Mouse (Mus musculus) cerebellum, adult 11 months (tissue): ENCODE measurements around the gene Lurap1l.

Experiments
- DNase-seq: peaks from one replicate; pipeline ENCODE4 v3.0.0; 2022

Gene Lurap1l

GRCm38 (mm10) chr4:80918526-80919129, 8.2 kb downstream of the Lurap1l start:
- no peak for DNase-seq

DNA sequence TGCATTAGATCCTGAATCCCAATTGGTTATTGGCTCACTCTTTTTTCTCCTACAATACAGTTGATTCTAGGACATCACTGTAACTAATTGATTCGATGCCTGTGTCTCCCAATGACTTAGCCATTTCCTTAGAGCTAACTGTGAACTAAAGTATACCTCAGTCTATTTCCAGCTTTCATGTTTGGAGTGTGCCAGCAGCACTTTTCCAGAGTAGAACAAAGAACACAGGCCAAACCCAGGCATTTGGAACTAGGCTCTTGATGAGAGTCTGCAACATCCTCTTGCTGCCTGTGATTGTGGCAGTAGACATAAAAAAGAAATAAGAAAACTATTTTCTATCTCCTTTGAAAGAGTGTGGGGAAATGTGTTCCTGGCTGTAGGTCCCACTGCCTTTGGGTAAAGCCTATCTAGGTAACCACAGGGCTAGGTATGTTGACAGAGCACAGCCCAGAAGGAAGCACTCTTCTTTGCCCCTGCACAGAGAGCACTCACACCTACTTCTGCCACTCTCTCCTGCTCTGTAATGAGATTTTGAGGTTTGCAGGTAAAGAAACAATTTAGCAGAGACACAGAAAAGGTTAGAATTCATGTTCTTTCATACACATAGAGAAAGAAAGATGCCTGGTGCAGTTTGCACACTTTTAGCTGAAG, 8.9 kb downstream of the Lurap1l start:
- DNase-seq: no peak

DNA sequence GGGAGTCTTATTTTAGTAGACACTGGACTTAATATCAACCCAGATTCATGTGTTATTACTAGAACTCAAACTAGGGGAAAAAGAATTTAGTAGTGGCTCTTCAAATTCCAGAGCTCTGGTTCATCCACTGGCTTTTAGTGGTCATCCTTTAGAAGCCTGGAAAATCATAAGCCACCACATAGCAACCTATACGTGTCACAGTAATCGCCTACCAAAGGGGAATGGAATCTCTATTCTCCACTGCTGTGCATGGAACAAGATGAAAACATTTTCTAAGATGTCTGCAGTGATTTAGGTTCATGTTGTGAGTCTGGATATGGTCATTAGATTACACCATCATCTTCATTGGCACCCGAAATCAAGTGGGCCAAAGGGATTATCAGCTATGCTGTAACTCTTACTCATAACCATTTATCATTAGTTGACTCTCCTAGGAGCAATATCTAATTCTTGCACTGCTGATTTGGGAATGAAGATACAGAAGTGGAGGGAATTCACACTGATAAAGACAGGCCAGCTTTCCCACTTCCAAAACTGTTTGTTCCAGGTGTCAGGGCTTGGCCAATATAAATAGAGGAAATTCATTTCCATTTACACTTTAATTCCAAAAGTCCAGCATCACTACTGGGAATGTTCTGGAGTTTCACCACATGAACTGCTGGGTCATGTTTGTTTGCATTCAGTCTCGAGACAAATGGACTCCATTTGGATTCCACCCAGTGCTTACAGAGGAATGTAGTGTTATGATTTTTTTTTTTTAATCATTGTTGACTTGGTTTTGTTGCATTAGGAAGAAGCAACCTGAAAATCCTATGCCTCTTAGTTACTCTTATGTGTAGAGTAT, 11.4 kb downstream of the Lurap1l start:
- DNase-seq: no peak

GRCm38 (mm10) chr4:80922654-80923053, 12.2 kb downstream of the Lurap1l start:
- DNase-seq: no peak

GRCm38 (mm10) chr4:80924815-80925214, 14.4 kb downstream of the Lurap1l start:
- DNase-seq: no peak

DNA sequence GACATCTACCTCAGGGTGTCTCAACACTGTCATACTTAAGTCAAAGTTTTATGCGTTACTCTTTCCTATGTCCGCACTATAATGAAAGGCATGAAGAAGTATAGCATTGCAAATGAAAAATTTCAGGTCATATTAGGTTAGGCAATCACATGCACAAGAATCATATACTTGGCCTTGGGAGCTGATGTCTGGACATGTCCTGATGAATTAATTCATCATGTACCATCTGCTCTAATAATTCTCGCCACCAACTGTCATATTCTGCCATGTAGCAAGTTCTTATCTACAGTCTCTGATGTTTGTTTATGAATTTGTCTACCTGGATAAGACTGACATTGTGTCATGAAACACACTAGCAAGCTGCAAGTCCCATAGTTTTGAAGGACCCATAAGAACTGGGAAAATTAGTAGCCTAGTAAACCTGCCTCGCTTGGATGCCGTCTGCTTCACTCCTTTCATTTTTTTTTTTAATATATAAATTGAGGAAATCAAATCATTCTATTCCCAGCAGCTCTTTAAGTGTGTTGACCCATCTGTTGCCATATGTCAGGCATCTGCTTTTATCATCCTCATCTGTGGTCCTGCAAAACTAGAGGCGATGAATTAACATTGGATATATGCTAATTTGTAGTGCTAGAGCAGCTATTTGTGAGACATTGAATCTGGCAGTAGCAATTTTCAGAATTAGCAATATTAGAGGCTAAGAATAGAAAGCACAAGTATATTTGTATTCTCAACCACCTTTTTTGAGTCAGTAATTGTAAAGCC, 15.5 kb downstream of the Lurap1l start:
- no peak for DNase-seq

DNA sequence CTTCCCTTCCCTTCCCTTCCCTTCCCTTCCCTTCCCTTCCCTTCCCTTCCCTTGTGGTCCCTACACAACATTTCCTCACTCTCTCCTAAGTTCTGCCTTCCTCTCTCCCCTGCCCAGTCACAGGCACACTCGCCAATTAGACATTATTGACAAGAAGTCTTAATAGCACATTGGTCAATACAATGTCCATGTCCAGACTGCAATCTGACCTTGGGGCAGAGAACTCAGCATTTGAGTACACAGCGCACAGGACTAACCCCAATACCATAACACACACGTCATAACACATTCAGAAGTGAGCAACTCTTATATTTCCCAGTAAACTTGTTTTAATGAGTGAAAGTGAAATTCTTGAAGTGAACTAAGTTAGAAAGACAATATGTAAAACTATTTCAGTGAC, 24.3 kb downstream of the Lurap1l start:
- no peak for DNase-seq

DNA sequence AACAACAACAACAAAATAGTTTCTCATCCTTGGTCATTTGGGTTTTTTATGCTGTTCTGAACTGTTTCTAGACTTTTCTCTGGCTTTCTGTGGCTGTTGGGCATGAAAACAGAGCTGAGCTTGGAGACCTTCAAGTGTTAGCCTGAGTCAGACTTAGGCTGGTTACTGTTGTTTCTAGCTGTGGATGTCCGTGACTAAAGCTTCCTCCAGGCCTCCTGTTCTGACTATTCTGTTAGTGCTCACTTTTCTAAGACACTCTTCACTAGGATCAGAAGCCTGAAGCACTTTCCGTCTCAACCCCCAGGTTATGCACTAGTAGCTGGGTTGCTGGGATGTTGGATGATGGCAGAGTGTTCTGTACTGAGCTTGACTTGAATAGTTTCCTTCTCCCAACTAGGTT, 28.7 kb downstream of the Lurap1l start:
- DNase-seq: no peak

GRCm38 (mm10) chr4:80940946-80941345, 30.5 kb downstream of the Lurap1l start:
- no peak for DNase-seq

DNA sequence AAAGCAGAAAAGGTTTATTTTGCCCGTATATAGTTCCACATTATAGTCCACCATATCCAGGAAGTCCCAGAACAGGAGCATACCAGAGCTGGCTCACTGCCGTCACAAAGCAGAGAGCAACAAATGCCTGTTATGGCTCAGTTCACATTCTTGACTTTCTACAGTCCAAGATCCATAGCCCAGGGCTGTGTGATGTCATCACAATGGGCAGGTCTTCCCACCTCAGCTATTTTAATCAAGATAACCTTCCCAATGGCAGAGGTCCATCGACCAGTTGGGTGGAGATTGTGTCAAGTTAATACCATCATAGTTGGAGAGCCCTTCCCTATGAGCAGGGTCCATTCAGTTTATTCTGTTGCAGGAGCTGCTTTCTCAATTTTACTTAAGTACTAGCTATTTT, 31.5 kb downstream of the Lurap1l start:
- DNase-seq: no peak

DNA sequence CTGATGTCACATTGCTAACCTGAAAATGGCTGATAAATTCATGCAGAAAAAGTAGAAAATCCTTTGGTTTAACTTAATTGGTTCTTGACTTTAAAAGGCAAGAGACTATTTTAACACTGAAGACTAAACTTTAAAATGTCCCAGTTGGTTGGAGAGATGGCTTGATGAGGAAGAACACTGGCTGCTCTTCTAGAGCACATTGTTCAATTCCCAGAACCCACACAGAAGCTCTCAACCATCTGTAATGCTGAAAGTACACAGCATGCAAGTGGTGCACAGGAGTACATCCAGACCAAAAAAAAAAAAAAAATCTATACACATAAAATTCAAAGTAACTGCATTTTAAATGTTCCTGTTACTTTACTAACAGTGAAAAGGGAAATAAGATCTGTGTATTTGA, 34.2 kb downstream of the Lurap1l start:
- DNase-seq: no peak

DNA sequence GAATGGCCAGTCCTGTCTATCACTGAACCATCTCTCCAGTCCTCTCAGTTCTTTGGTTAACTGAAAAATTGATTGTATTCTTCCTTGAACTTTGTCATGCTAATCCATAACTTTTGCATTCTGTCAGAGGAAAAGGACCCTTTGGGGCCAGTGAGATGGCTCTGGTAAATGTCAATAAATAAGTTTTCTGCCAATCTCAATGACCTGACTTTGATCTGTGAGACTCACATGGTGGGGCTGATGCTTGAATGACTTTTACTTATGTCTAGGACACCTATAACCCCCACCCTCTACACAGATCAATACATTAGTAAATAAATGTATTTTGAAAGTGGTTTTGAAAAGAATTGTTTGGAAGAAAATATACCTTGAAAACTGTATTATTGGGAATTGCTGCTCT, 38.7 kb downstream of the Lurap1l start:
- DNase-seq: no peak

DNA sequence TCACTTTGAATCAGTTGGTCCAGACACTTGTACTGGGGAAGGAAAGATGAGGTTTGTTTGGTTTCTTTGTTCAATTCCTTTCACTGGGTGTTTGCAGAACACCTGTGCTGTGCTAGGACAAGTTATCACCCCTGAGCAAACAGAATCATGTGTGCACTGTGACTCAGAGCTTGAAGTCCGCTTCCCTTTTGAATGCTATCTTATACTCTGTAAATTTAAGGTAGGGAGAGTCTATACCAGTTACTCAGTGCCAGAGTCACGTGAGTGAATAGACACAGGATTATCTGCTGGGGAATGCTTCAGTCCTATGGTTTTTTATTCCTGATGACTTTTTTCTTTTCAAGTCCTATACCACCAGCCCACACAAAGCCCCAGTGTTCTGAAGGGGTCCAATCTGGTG, 39.3 kb downstream of the Lurap1l start:
- no peak for DNase-seq

DNA sequence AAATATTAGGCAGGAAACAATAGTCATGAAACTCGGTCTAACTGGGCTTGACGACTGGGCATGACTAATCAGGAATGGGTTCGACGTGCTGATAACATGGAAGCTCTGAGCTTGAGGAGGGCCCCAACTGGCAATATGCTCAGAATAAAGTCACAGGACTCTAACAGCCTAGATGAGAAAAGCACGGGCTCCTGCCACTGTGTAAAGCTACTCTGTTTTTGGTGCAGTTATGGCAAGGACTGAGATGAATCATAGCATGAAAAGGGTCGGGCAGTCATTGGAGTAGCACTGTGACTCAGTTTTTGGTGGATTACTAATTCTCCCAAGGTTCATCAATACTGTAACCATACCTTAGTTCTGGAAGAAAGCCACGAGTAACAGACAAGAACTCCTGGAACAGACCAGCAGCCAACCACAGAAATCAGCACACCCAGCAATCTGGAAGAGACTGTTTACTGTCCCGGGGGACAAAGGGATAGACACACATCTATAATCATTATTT, 39.9 kb downstream of the Lurap1l start:
- no peak for DNase-seq

- no peak for DNase-seq
These were observed 42.2 kb downstream of the Lurap1l start for GRCm38 (mm10) chr4:80952653-80953052.

- DNase-seq: no peak
These were observed 45.5 kb downstream of the Lurap1l start for GRCm38 (mm10) chr4:80955942-80956341.

- no peak for DNase-seq
These were observed 57.1 kb downstream of the Lurap1l start for GRCm38 (mm10) chr4:80967526-80967925.

DNA sequence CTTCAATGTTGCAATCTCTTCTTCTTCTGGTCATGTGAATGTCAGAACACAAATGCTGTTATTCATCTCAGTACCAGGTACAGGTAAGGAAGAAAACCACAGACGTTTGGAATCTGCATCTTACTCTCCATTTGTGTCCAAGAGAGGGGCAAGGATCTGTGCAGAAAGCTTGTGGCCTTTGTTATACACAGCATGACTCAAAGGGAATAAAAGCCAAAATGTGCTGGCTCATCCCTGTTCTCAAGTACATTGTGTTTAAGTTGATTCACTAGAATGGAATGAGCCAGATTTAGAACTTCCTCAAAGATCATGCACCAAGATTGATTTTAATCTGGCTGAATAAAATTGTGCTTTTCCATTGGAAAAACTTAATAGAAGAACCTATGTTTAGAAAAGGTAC, 61.4 kb downstream of the Lurap1l start:
- DNase-seq: no peak

GRCm38 (mm10) chr4:80973896-80974295, 63.5 kb downstream of the Lurap1l start:
- no peak for DNase-seq

DNA sequence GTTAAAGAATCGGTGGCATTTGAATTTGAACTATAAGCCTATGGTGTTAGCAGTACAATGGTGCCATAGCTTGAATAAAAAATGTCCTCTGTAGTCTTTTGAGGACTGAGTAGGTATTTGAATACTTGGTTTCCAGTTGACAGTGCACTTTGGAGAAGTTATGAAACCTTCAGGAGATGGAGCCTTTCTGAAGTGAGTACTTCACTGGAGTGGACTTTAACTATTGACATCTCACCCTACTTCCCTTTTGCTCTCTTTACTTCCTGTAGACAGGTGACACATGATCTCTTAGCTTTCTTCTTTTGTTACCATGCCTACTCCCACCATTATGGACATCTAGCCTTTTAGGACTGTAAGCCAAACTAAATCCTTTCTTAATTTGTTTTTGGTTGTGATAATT, 80.4 kb downstream of the Lurap1l start:
- no peak for DNase-seq

DNA sequence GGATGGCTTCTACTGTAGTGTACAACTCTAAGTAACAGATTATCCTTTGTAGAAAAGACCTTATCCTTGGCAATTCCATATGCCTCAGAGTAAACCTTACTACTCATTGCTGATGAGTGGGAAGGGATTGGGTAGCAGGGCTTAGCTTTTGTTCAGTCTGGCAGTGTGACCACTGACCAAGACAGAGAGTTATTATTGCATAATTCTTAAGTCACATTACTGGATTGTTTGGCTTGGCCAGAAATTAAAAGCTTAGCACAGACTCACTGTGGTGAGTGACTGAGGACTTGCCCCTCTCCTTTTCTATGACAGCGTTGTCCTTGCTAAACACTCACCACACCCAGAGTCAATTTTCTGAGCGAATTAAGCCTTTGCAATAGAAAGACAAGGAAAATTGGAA, 93.1 kb downstream of the Lurap1l start:
- DNase-seq: no peak
